Mouse (Mus musculus) intestine, embryonic 16.5 days (tissue): ENCODE measurements around the gene Eid1. TPM values are rescaled to one million over a fixed set of nuclear protein-coding genes. Genes with fewer than 3 reads are reported as not detected.

Experiments
- ATAC-seq: fragments of 200-750 bp; cut with Nextera tagmentation; 2 replicates; pipeline ENCODE4 v1.8.0; 2017; ENCODE audit warnings: moderate TSS enrichment, moderate library complexity
- H3K27ac ChIP-seq: fragments of 300-500 bp; sonication (generic); 2 replicates; pipeline ENCODE4 v1.5.1; 2014; ENCODE audit warnings: mild to moderate bottlenecking, low read length
- H3K27me3 ChIP-seq: fragments of 300-500 bp; sonication (generic); replicated peaks from 2 replicates; pipeline ENCODE4 v1.6.1; 2014; ENCODE audit warnings: low read length, control low read depth, mixed read lengths; ENCODE audit not compliant: control insufficient read depth, insufficient read depth
- H3K36me3 ChIP-seq: fragments of 300-500 bp; sonication (generic); 2 replicates; pipeline ENCODE4 v1.6.1; 2014; ENCODE audit warnings: low read length, control low read depth; ENCODE audit not compliant: control insufficient read depth, insufficient read depth
- H3K4me1 ChIP-seq: fragments of 300-500 bp; sonication (generic); 2 replicates; pipeline ENCODE4 v1.6.1; 2014; ENCODE audit warnings: low read length, control low read depth, mixed read lengths; ENCODE audit not compliant: control insufficient read depth, insufficient read depth
- H3K4me2 ChIP-seq: fragments of 300-500 bp; sonication (generic); 2 replicates; pipeline ENCODE4 v1.6.1; 2014; ENCODE audit warnings: low read depth, low read length, control low read depth
- H3K4me3 ChIP-seq: fragments of 300-500 bp; sonication (generic); 2 replicates; pipeline ENCODE4 v1.5.1; 2014; ENCODE audit warnings: mild to moderate bottlenecking, low read length
- H3K9ac ChIP-seq: fragments of 300-500 bp; sonication (generic); 2 replicates; pipeline ENCODE4 v1.6.1; 2014; ENCODE audit warnings: low read depth, low read length
- H3K9me3 ChIP-seq: fragments of 300-500 bp; sonication (generic); 2 replicates; pipeline ENCODE4 v1.6.1; 2016; ENCODE audit warnings: low read length, control low read depth; ENCODE audit not compliant: control insufficient read depth
- WGBS: fragments of 180-500 bp; shearing (Covaris S2); extraction: QIAGEN DNeasy Blood & Tissue Kit; methylation state at CpG from one replicate; pipeline ENCODE4 v1.1.7; 2014; 5-methylcytosine and 5-hydroxymethylcytosine counted together
- polyA plus RNA-seq: library from polyadenylated mRNA; unstranded; fragments of >200 nt; fragmentation: Nextera tagmentation; extraction: Ambion mirVana; gene quantifications from 2 replicates; pipeline ENCODE4 v1.2.1, GENCODE M21; 2015

Gene Eid1
- polyA plus RNA-seq, result 72.0 and 73.2 TPM in 2 replicates

- peak within 1 kb of the TSS; percentile 86 for H3K4me3 ChIP-seq
- peak within 1 kb of the TSS; percentile 93 for H3K9ac ChIP-seq
- no peaks in the 10 kb centered on the region for H3K4me1 ChIP-seq
- H3K27me3 ChIP-seq, result no peaks in the 10 kb centered on the region
- ATAC-seq, result peak; percentile 96
- WGBS, result under 1% methylated on average over 74 of the region's 79 CpGs
- no peaks in the 10 kb centered on the region for H3K9me3 ChIP-seq
- H3K4me2 ChIP-seq, result peak within 1 kb of the TSS; percentile 73
- H3K27ac ChIP-seq, result peak within 1 kb of the TSS; percentile 89
- H3K36me3 ChIP-seq, result no peaks in the 10 kb centered on the region
Measured at GRCm38 (mm10) chr2:125672957-125673631, at the start of gene Eid1. TSS of gene Eid1 (plus strand) at chr2:125673095.

- no peak for ATAC-seq
- WGBS, result 92% methylated on average over 15 of the region's 15 CpGs
- H3K9me3 ChIP-seq, result no peaks in the 10 kb centered on the region
- no peaks in the 10 kb centered on the region for H3K27me3 ChIP-seq
- H3K4me3 ChIP-seq, result no peak overlapping the region
- no peak overlapping the region for H3K4me2 ChIP-seq
- peaks cover 6% of the 10 kb centered on the region for H3K4me1 ChIP-seq
- H3K9ac ChIP-seq, result no peak overlapping the region
- peaks cover 5% of the 10 kb centered on the region; the same call in 1 of the 2 replicates for H3K36me3 ChIP-seq
- no peak overlapping the region for H3K27ac ChIP-seq
Measured at GRCm38 (mm10) chr2:125623211-125623610, 49.7 kb upstream of the Eid1 start.

- H3K4me3 ChIP-seq, result peak overlapping the region; percentile 70
- H3K4me1 ChIP-seq, result peaks cover 6% of the 10 kb centered on the region
- H3K9me3 ChIP-seq, result no peaks in the 10 kb centered on the region
- no peaks in the 10 kb centered on the region for H3K27me3 ChIP-seq
- H3K9ac ChIP-seq, result peak overlapping the region; percentile 74
- ATAC-seq, result no peak
- H3K27ac ChIP-seq, result no peak overlapping the region
- peaks cover 5% of the 10 kb centered on the region; the same call in 1 of the 2 replicates for H3K36me3 ChIP-seq
- peak overlapping the region; percentile 53 for H3K4me2 ChIP-seq
- 6% methylated on average over 9 of the region's 9 CpGs for WGBS
Measured at GRCm38 (mm10) chr2:125624127-125624685, 48.7 kb upstream of the Eid1 start.

DNA sequence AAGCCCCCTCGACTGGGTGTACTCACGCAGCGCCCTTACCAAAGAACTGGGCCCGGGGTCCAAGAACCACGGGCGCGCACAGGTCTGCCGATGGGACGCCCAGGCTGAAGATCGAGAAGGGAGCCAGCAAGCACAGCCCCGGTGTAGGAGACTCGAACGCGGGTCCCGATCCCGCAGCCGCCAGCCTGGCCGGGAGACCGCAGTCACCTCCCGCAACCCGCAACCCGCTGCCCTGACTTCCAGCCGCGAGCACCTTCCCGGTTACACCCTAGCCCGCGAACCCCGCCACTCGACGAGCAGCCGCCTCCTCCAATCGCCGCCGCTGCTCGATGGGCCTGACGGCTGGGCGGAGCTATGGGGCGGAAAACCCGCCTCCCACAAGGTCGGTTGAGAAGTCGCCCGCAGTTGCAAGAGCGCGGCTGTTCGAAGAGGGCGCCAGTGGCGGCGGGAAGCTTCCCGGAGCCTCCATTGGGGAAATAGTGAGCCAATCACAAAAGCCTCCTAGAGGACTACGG is 48.0 kb upstream of the Eid1 start, which contains the start of gene Cep152:
TSS of gene Cep152 (minus strand) at position 277 of the 515 bp plus-strand sequence.
- Histone ChIP-seq H3K9me3 (no peaks in the 10 kb centered on the region), H3K9ac (peak within 1 kb of the TSS; percentile 74), H3K4me3 (peak within 1 kb of the TSS; percentile 70), H3K4me2 (peak within 1 kb of the TSS; percentile 70), H3K4me1 (peaks cover 6% of the 10 kb centered on the region), H3K36me3 (peaks cover 5% of the 10 kb centered on the region; the same call in 1 of the 2 replicates), H3K27me3 (no peaks in the 10 kb centered on the region), H3K27ac (no peak within 1 kb of the TSS)
- WGBS, result under 1% methylated on average over 50 of the region's 50 CpGs
- ATAC-seq, result peak; percentile 100

DNA sequence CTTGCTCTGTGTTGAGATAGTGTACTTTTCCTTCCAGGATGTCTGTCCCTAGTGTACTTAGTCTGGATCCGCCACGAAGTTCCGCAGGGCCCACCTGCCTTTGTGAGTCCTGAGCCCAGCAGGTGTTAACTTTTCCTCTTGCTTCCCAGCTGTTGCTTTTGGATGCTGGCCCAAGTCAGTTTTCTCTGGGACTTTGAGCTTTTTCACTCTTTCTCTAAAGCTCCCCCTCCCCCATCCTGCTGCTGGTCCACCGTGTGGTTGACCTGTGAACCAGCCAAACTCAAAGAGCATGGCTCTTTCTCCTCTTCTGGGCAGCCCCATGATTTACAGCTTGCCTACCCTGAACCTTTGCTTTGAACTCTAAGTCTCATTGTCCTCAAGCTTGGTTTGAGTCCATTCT is 46.4 kb upstream of the Eid1 start:
- ATAC-seq, result no peak
- H3K4me1 ChIP-seq, result peaks cover 6% of the 10 kb centered on the region
- no peak overlapping the region for H3K4me3 ChIP-seq
- no peak overlapping the region for H3K4me2 ChIP-seq
- H3K9me3 ChIP-seq, result no peaks in the 10 kb centered on the region
- H3K27ac ChIP-seq, result no peak overlapping the region
- 82% methylated on average over 4 of the region's 4 CpGs for WGBS
- H3K9ac ChIP-seq, result no peak overlapping the region
- H3K27me3 ChIP-seq, result no peaks in the 10 kb centered on the region
- H3K36me3 ChIP-seq, result no peaks in the 10 kb centered on the region

DNA sequence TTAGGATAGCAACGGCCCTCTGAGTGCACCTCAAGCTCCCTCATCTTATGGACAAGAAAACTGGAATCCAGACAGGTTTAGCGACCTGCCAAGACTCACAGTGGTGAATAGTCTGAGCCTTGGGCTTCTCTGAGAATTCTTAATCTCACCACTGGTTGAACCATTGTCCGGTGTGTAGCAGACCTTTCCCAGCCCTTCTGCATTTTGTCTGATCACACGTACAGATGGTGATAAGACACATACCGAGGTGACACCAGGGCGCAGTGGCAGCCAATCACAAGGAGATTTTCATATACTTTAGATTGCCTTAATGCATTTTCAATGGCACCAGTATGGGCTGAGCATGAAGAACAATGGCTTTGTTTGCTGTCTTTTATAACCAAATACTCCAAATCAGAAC is 44.4 kb upstream of the Eid1 start:
- WGBS, result 74% methylated on average over 6 of the region's 6 CpGs
- Histone ChIP-seq H3K27me3 (no peaks in the 10 kb centered on the region), H3K4me1 (peaks cover 6% of the 10 kb centered on the region), H3K4me3 (no peak overlapping the region), H3K27ac (no peak overlapping the region), H3K9me3 (no peaks in the 10 kb centered on the region), H3K9ac (no peak overlapping the region), H3K4me2 (no peak overlapping the region), H3K36me3 (no peaks in the 10 kb centered on the region)
- no peak for ATAC-seq

- Histone ChIP-seq H3K4me3 (no peak overlapping the region), H3K27ac (no peak overlapping the region), H3K4me2 (no peak overlapping the region), H3K4me1 (no peaks in the 10 kb centered on the region), H3K9me3 (no peaks in the 10 kb centered on the region), H3K27me3 (no peaks in the 10 kb centered on the region), H3K36me3 (no peaks in the 10 kb centered on the region), H3K9ac (no peak overlapping the region)
- no peak for ATAC-seq
- WGBS, result 94% methylated on average over 2 of the region's 2 CpGs
Measured at GRCm38 (mm10) chr2:125630010-125630409, 42.9 kb upstream of the Eid1 start.

- Histone ChIP-seq H3K36me3 (no peaks in the 10 kb centered on the region), H3K27ac (no peak overlapping the region), H3K9ac (no peak overlapping the region), H3K4me3 (no peak overlapping the region), H3K4me2 (no peak overlapping the region), H3K4me1 (no peaks in the 10 kb centered on the region), H3K9me3 (no peaks in the 10 kb centered on the region), H3K27me3 (no peaks in the 10 kb centered on the region)
- no peak for ATAC-seq
- 67% methylated on average over 7 of the region's 7 CpGs for WGBS
Measured at GRCm38 (mm10) chr2:125637331-125637730, 35.6 kb upstream of the Eid1 start.

GRCm38 (mm10) chr2:125644912-125645311 is 28.0 kb upstream of the Eid1 start:
- Histone ChIP-seq H3K27me3 (no peaks in the 10 kb centered on the region), H3K4me1 (no peaks in the 10 kb centered on the region), H3K9me3 (no peaks in the 10 kb centered on the region), H3K27ac (no peak overlapping the region), H3K4me2 (no peak overlapping the region), H3K9ac (no peak overlapping the region), H3K4me3 (no peak overlapping the region), H3K36me3 (no peaks in the 10 kb centered on the region)
- WGBS, result 81% methylated on average over 6 of the region's 6 CpGs
- ATAC-seq, result no peak
